ENCODE assay signal across 8 mouse cellular contexts in the genomic region with DNA sequence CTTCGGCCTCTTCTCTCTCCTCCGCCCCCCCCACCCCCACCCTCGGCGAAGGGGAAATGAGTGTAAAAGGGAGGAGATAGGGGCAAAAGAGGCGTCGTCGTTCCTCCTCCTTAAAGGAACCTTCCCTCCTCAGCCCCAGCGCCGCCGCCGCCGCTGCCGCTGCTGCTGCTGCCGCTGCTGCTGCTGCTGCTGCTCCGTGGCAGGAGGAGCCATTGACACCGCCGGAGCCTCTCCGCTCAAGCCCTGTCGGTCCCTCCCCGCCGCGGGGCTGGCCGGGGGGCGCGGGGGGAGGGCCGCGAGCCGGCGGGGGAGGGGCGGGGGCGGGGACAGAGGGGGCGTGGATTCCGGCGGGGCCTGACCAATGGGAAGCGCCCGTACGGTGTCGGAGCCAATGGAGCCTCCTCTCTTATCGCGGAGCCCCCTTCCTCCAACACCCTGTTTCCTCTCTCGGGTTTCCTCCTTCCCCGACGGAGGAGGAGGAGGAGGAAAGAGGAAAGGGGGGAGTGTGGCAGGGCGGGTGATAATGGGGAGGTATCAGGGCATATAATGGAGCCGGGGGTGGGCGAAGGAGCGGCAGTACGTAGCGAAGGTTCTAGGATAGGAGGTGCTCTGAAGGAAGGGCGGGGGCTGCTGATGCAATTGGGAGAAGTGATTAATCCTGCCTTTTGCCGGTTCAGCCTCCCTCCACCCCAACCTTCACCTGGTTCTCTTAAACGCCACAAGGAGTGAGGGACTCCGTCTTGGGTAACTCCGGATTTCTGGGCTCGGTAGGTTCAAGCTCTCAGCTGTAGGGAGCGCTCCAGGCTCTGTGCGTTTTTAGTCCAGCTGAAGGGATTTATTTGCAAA. TPM values are rescaled to one million over a fixed set of nuclear protein-coding genes. Genes with fewer than 3 reads are reported as not detected.
DNase-seq lines count a peak whose midpoint lies in the region; ATAC-seq and TF ChIP-seq lines count a peak whose summit lies in the region.

No protein-coding gene starts in this region.

- H3K4me2 ChIP-seq in embryonic facial prominence, embryonic 13.5 days = peak overlapping the region; percentile 71
- peak overlapping the region; percentile 60 for H3K4me2 ChIP-seq in limb, embryonic 12.5 days
- peak overlapping the region; percentile 52 for H3K4me2 ChIP-seq in midbrain, embryonic 15.5 days

- peak overlapping the region; percentile 100 for H3K27ac ChIP-seq in embryonic facial prominence, embryonic 13.5 days
- peak overlapping the region; percentile 87 for H3K27ac ChIP-seq in kidney, adult 2 months (ENCODE audit: insufficient read depth, low read depth, low read length)
- H3K27ac ChIP-seq in limb, embryonic 12.5 days = peak overlapping the region; percentile 100
- H3K27ac ChIP-seq in midbrain, embryonic 15.5 days = peak overlapping the region; percentile 100
- peak overlapping the region; percentile 99 for H3K27ac ChIP-seq in spleen, adult 2 months (ENCODE audit: insufficient read depth, low read length)

- peak; percentile 55 for TF ChIP-seq POLR2A in kidney, adult 2 months (IDR thresholded peaks at IDR 0.05; ENCODE audit: low read depth, low read length)
- TF ChIP-seq POLR2A in spleen, adult 2 months (IDR thresholded peaks at IDR 0.05; ENCODE audit: low read depth, low read length) = peak; percentile 57

- no peaks in the 10 kb centered on the region for H3K36me3 ChIP-seq in embryonic facial prominence, embryonic 13.5 days
- H3K36me3 ChIP-seq in kidney, adult 2 months (ENCODE audit: control insufficient read depth, insufficient read depth, low read length) = no peaks in the 10 kb centered on the region
- H3K36me3 ChIP-seq in limb, embryonic 12.5 days = no peaks in the 10 kb centered on the region
- no peaks in the 10 kb centered on the region for H3K36me3 ChIP-seq in midbrain, embryonic 15.5 days (replicated peaks)
- H3K36me3 ChIP-seq in spleen, adult 2 months (ENCODE audit: control insufficient read depth, insufficient read depth, low read length) = no peaks in the 10 kb centered on the region

- under 1% methylated on average over 32 of the region's 57 CpGs for WGBS in embryonic facial prominence, embryonic 13.5 days
- WGBS in kidney, adult 2 months = 2% methylated on average over 48 of the region's 57 CpGs
- WGBS in limb, embryonic 12.5 days = 1% methylated on average over 36 of the region's 57 CpGs
- WGBS in midbrain, embryonic 15.5 days = under 1% methylated on average over 46 of the region's 57 CpGs
- 1% methylated on average over 48 of the region's 57 CpGs for WGBS in spleen, adult 2 months

- peak; percentile 58 for TF ChIP-seq CTCF in kidney, adult 2 months (conservative IDR thresholded peaks at IDR 0.05; ENCODE audit: insufficient read depth, insufficient read length, low read depth, low read length)
- peak; percentile 36; the same call in 1 of the 2 replicates for TF ChIP-seq CTCF in spleen, adult 2 months (IDR thresholded peaks at IDR 0.05; ENCODE audit: extremely low read depth, insufficient read depth, insufficient read length, insufficient replicate concordance)

- H3K27me3 ChIP-seq in embryonic facial prominence, embryonic 13.5 days = no peaks in the 10 kb centered on the region
- no peaks in the 10 kb centered on the region for H3K27me3 ChIP-seq in kidney, adult 2 months (replicated peaks; ENCODE audit: control insufficient read depth, insufficient read depth, low read length)
- no peaks in the 10 kb centered on the region for H3K27me3 ChIP-seq in limb, embryonic 12.5 days
- no peaks in the 10 kb centered on the region for H3K27me3 ChIP-seq in midbrain, embryonic 15.5 days (replicated peaks)
- H3K27me3 ChIP-seq in spleen, adult 2 months (ENCODE audit: control insufficient read depth, insufficient read depth, low read length) = no peaks in the 10 kb centered on the region

- no peaks in the 10 kb centered on the region for H3K9me3 ChIP-seq in embryonic facial prominence, embryonic 13.5 days
- H3K9me3 ChIP-seq in limb, embryonic 12.5 days = no peaks in the 10 kb centered on the region
- no peaks in the 10 kb centered on the region for H3K9me3 ChIP-seq in midbrain, embryonic 15.5 days

- H3K9ac ChIP-seq in embryonic facial prominence, embryonic 13.5 days = peak overlapping the region; percentile 100
- H3K9ac ChIP-seq in limb, embryonic 12.5 days (replicated peaks) = peak overlapping the region; percentile 100
- H3K9ac ChIP-seq in midbrain, embryonic 15.5 days = peak overlapping the region; percentile 100

- peaks cover 13% of the 10 kb centered on the region for H3K4me1 ChIP-seq in embryonic facial prominence, embryonic 13.5 days
- H3K4me1 ChIP-seq in kidney, adult 2 months (ENCODE audit: control insufficient read depth, insufficient read depth, low read length) = no peaks in the 10 kb centered on the region; the same call in 1 of the 2 replicates
- peaks cover 7% of the 10 kb centered on the region for H3K4me1 ChIP-seq in limb, embryonic 12.5 days (replicated peaks)
- H3K4me1 ChIP-seq in midbrain, embryonic 15.5 days = peaks cover 14% of the 10 kb centered on the region
- H3K4me1 ChIP-seq in spleen, adult 2 months (ENCODE audit: control insufficient read depth, insufficient read depth, insufficient read length) = peaks cover 5% of the 10 kb centered on the region; the same call in 1 of the 2 replicates

- DNase-seq in 3134 (ENCODE audit: extremely low read depth, insufficient read length, low spot score) = peak; percentile 92
- DNase-seq in adrenal gland, postnatal 36 days = peak; percentile 92 to 93
- peak; percentile 93 to 98 for DNase-seq in heart, adult 18-20 months
- peak; percentile 97 for DNase-seq in kidney, adult 2 months
- peak; percentile 84 to 88 for DNase-seq in spleen, adult 2 months (ENCODE audit: low read depth in 1 of 2, low spot score in 2 of 2)

- peak; percentile 97 for ATAC-seq in embryonic facial prominence, embryonic 13.5 days (ENCODE audit: insufficient number of reproducible peaks, insufficient read depth, low FRiP score, low TSS enrichment, low read depth)
- peak; percentile 98 for ATAC-seq in limb, embryonic 12.5 days (ENCODE audit: insufficient number of reproducible peaks, insufficient read depth, low FRiP score, low TSS enrichment, low read depth)
- ATAC-seq in midbrain, embryonic 15.5 days (replicated peaks) = peak; percentile 97

- peak overlapping the region; percentile 95 for H3K4me3 ChIP-seq in embryonic facial prominence, embryonic 13.5 days
- peak overlapping the region; percentile 88 for H3K4me3 ChIP-seq in kidney, adult 2 months (ENCODE audit: insufficient read depth, low read depth, low read length)
- peak overlapping the region; percentile 97 for H3K4me3 ChIP-seq in limb, embryonic 12.5 days (replicated peaks)
- peak overlapping the region; percentile 99 for H3K4me3 ChIP-seq in midbrain, embryonic 15.5 days
- peak overlapping the region; percentile 81 for H3K4me3 ChIP-seq in spleen, adult 2 months (ENCODE audit: extremely low read depth, insufficient read depth, insufficient read length)

RNA-seq across cellular contexts. Expression of a gene that starts 0.9 kb away (rescaled TPM):
- 10 to 100 TPM; 58.2 to 63.6 TPM for total RNA-seq in adrenal gland, postnatal 36 days (2021)
- polyA plus RNA-seq in embryonic facial prominence, embryonic 13.5 days (2015; fragmentation: Nextera tagmentation; extraction: Ambion mirVana) = 19.4 and 23.1 TPM in 2 replicates
- 10 to 100 TPM; 31.9 to 33.1 TPM for total RNA-seq in heart, adult 18-20 months (2021)
- 13.8 and 18.5 TPM in 2 replicates for polyA plus RNA-seq in kidney, adult 2 months (2012; rRNA removed)
- 23.5 and 29.1 TPM in 2 replicates for polyA plus RNA-seq in limb, embryonic 12.5 days (2016; fragmentation: Nextera tagmentation; extraction: Ambion mirVana)
- polyA plus RNA-seq in midbrain, embryonic 15.5 days (2015; fragmentation: Nextera tagmentation; extraction: Ambion mirVana) = 33.6 and 37.5 TPM in 2 replicates
- polyA plus RNA-seq in spleen, adult 2 months (2012; rRNA removed) = 13.6 and 17.0 TPM in 2 replicates

Comparison
In these comparisons a context has a peak if more than half of its experiments do, and no peak if none do; other contexts are left out.
1. Peak in every context shown above with its lines: DNase-seq, ATAC-seq, H3K4me3 ChIP-seq and H3K27ac ChIP-seq.